Mouse (Mus musculus): ENCODE measurements around the gene Vmn2r17.

The Vmn2r17 gene

DNA sequence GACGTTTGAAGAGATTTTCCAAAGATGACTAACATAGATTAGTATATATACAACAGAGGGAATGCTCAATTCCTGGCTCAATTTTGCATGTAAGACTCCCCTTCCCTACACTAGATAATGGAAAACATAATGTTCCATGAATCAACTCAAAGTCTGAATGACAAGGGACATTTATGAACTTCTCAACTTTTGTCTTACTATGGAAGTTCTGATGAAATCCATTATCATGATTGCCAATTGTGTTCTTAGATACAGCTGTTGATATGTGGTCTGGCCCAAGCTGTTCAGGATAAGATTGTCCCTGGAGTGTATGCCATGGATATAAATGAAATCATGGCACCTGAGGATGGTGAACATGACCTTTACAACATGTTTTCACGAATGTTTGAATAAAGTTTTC, at the start of gene Vmn2r17:
Vmn2r17 (plus strand) TSS at position 301 of the 400 bp plus-strand sequence.
- DNase-seq (ENCODE audit: low spot score in 2 of 2) = no peak

GRCm38 (mm10) chr5:109466576-109467506, 47.4 kb downstream of the Vmn2r17 start:
- no peak for DNase-seq (ENCODE audit: low spot score in 2 of 2)

GRCm38 (mm10) chr5:109506729-109507128, 87.2 kb downstream of the Vmn2r17 start:
- peak in 1 of 2 experiments; percentile 3 for DNase-seq (ENCODE audit: low spot score in 2 of 2)

All from urinary bladder, adult 18-20 months (tissue).